Mouse (Mus musculus) liver, embryonic 11.5 days (tissue): ENCODE results near the gene Gm11037. TPM values are rescaled to one million over a fixed set of nuclear protein-coding genes. Genes with fewer than 3 reads are reported as not detected.

Source experiments
- ATAC-seq: fragments of 200-750 bp; cut with Nextera tagmentation; replicated peaks from 2 replicates; pipeline ENCODE4 v1.8.0; 2017; ENCODE audit warnings: moderate number of reproducible peaks, mild to moderate bottlenecking, moderate TSS enrichment, moderate library complexity; ENCODE audit not compliant: low FRiP score
- DNase-seq: peaks from one replicate; pipeline ENCODE4 v3.0.0-alpha.2; 2017; ENCODE audit warnings: low spot score
- H3K27ac ChIP-seq: fragments of 300-500 bp; sonication (generic); 2 replicates; pipeline ENCODE4 v1.5.1; 2014; ENCODE audit warnings: mild to moderate bottlenecking, low read depth, low read length, control low read depth
- H3K27me3 ChIP-seq: fragments of 300-500 bp; sonication (generic); replicated peaks from 2 replicates; pipeline ENCODE4 v1.6.1; 2014; ENCODE audit warnings: low read length, mixed read lengths; ENCODE audit not compliant: control insufficient read depth, insufficient read depth
- H3K36me3 ChIP-seq: fragments of 300-500 bp; sonication (generic); 2 replicates; pipeline ENCODE4 v1.6.1; 2014; ENCODE audit warnings: mild to moderate bottlenecking, low read length, moderate library complexity, mixed read lengths; ENCODE audit not compliant: control insufficient read depth, insufficient read depth
- H3K4me1 ChIP-seq: fragments of 300-500 bp; sonication (generic); replicated peaks from 2 replicates; pipeline ENCODE4 v1.6.1; 2014; ENCODE audit warnings: low read length, mixed read lengths; ENCODE audit not compliant: control insufficient read depth, insufficient read depth
- H3K4me2 ChIP-seq: fragments of 300-500 bp; sonication (generic); 2 replicates; pipeline ENCODE4 v1.6.1; 2014; ENCODE audit warnings: mild to moderate bottlenecking, control low read depth, moderate library complexity
- H3K4me3 ChIP-seq: fragments of 300-500 bp; sonication (generic); 2 replicates; pipeline ENCODE4 v1.5.1; 2014; ENCODE audit warnings: low read depth, low read length, control low read depth
- H3K9ac ChIP-seq: fragments of 300-500 bp; sonication (generic); 2 replicates; pipeline ENCODE4 v1.6.1; 2014; ENCODE audit warnings: low read depth, low read length, control low read depth
- H3K9me3 ChIP-seq: fragments of 300-500 bp; sonication (generic); 2 replicates; pipeline ENCODE4 v1.6.1; 2016; ENCODE audit warnings: low read length, inconsistent platforms, mixed read lengths; ENCODE audit not compliant: control insufficient read depth
- WGBS: fragments of 180-500 bp; shearing (Covaris S2); extraction: QIAGEN DNeasy Blood & Tissue Kit; methylation state at CpG from one replicate; pipeline ENCODE4 v1.1.7; 2014; 5-methylcytosine and 5-hydroxymethylcytosine counted together
- polyA plus RNA-seq: library from polyadenylated mRNA; unstranded; fragments of >200 nt; fragmentation: Nextera tagmentation; extraction: Ambion mirVana; gene quantifications from 2 replicates; pipeline ENCODE4 v1.2.1, GENCODE M21; 2014

Gm11037 gene
- polyA plus RNA-seq, 1 experiment from 2014 or later = not detected

DNA sequence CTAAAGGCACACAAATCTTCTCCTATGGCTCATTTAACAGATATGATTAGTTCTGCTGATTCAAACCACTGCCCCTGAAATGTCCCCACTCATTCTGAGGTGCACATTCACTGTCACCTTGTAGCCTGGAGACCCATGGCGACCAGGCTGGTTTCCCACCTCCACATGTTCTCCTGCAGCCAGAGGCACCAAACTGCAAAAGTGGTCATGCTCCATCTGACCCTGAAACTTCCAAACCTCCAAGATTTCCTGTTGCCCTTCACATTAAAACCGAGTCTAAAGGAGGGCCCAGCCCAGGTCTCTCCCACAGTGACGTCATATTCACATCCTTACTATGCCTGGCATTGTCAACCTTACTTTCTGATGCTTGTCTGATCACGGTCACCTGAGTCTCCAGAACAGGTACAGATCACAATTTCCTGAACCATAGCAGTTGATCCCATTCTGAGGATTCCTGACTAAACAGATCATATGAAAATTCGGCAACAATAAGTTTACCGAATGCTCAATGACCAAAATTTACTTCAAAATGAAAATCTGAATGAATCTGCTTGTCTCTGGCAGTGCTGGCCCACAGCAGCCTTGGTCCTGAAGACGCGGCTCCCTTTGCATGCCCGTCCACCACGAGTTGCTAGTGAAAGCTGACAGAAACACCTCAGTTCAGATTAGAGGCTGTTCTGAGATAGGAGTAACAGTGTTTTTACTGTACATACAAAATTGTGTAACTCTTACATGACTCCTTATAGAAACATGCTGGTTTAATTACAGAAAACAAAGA is 997 bp upstream of the Gm11037 start:
- Histone ChIP-seq H3K4me2 (no peak overlapping the region), H3K27me3 (no peaks in the 10 kb centered on the region), H3K4me1 (peaks cover 63% of the 10 kb centered on the region), H3K9ac (no peak overlapping the region), H3K9me3 (no peaks in the 10 kb centered on the region), H3K4me3 (no peak overlapping the region), H3K27ac (no peak overlapping the region), H3K36me3 (no peaks in the 10 kb centered on the region; the same call in 1 of the 2 replicates)
- 84% methylated on average over 10 of the region's 10 CpGs for WGBS
- no peak for ATAC-seq
- DNase-seq = no peak

DNA sequence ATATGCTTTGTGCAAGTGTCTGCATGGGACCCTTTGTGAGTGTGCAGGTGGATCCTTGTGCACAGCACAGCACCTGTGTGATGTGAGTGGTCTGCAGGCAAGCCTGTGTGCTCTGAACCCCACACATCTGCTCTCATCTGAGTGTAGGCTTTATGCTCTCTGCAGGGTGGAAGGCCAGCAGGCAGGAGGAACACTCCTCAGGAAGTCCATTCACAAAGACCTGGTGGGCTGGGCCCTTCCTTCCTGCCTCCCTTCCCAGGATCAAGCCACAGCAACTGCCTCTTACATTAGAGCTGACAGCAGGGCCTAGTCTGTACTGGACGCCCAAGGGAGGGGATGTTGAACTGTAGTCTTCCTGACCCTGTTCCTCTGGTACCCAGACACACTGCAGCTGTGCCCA is 1.1 kb downstream of the Gm11037 start:
- no peak overlapping the region for H3K4me2 ChIP-seq
- H3K27me3 ChIP-seq = no peaks in the 10 kb centered on the region
- peak overlapping the region; percentile 34 for H3K9ac ChIP-seq
- DNase-seq (peak; percentile 35), ATAC-seq (no peak)
- peaks cover 44% of the 10 kb centered on the region for H3K4me1 ChIP-seq
- H3K4me3 ChIP-seq = no peak overlapping the region
- H3K9me3 ChIP-seq = no peaks in the 10 kb centered on the region
- 41% methylated on average over 1 of the region's 1 CpGs for WGBS
- peak overlapping the region; percentile 90 for H3K27ac ChIP-seq
- peaks cover 3% of the 10 kb centered on the region; the same call in 1 of the 2 replicates for H3K36me3 ChIP-seq

GRCm38 (mm10) chr2:131134826-131135400 is 1.6 kb downstream of the Gm11037 start:
- H3K4me2 ChIP-seq = peak overlapping the region; percentile 53
- peaks cover 40% of the 10 kb centered on the region for H3K4me1 ChIP-seq
- 73% methylated on average over 8 of the region's 8 CpGs for whole genome bisulfite sequencing
- no peaks in the 10 kb centered on the region for H3K27me3 ChIP-seq
- no peaks in the 10 kb centered on the region for H3K9me3 ChIP-seq
- H3K27ac ChIP-seq = peak overlapping the region; percentile 90
- DNase-seq = peak; percentile 30
- ATAC-seq = no peak
- H3K4me3 ChIP-seq = no peak overlapping the region
- H3K36me3 ChIP-seq = peaks cover 3% of the 10 kb centered on the region; the same call in 1 of the 2 replicates
- H3K9ac ChIP-seq = peak overlapping the region; percentile 62

- H3K27me3 ChIP-seq = no peaks in the 10 kb centered on the region
- H3K36me3 ChIP-seq = peaks cover 3% of the 10 kb centered on the region; the same call in 1 of the 2 replicates
- no peaks in the 10 kb centered on the region for H3K9me3 ChIP-seq
- DNase-seq = peak; percentile 76
- peak overlapping the region; percentile 53 for H3K4me2 ChIP-seq
- peak; percentile 100 for ATAC-seq
- peak overlapping the region; percentile 2; the same call in 1 of the 2 replicates for H3K4me3 ChIP-seq
- H3K4me1 ChIP-seq = peaks cover 41% of the 10 kb centered on the region
- H3K9ac ChIP-seq = peak overlapping the region; percentile 62
- H3K27ac ChIP-seq = peak overlapping the region; percentile 90
- 11% methylated on average over 11 of the region's 11 CpGs for WGBS
Measured at GRCm38 (mm10) chr2:131135521-131136139, 2.3 kb downstream of the Gm11037 start.

DNA sequence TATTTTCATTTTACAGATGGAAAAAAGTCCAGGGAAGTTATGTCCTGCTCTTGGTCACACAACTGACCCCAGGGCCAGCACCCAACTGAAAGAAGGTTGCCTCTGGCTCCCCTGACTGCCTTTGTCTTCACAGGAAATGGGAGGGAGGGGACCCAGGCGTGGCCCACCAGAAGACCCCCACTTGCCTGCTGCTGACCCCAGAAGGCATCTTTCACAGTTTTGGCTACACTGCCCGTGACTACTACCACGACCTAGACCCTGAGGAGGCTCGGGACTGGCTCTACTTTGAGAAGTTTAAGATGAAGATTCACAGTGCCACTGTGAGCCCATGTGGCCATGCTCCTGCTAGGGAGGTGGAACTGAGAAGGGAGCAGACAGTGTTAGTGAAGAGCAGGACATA is 5.0 kb downstream of the Gm11037 start:
- H3K36me3 ChIP-seq = peaks cover 8% of the 10 kb centered on the region; the same call in 1 of the 2 replicates
- no peak overlapping the region for H3K4me2 ChIP-seq
- peaks cover 45% of the 10 kb centered on the region for H3K4me1 ChIP-seq
- DNase-seq = no peak
- H3K27me3 ChIP-seq = no peaks in the 10 kb centered on the region
- 78% methylated on average over 4 of the region's 4 CpGs for WGBS
- H3K9ac ChIP-seq = no peak overlapping the region
- no peak overlapping the region for H3K27ac ChIP-seq
- no peak for ATAC-seq
- no peak overlapping the region for H3K4me3 ChIP-seq
- no peaks in the 10 kb centered on the region for H3K9me3 ChIP-seq

DNA sequence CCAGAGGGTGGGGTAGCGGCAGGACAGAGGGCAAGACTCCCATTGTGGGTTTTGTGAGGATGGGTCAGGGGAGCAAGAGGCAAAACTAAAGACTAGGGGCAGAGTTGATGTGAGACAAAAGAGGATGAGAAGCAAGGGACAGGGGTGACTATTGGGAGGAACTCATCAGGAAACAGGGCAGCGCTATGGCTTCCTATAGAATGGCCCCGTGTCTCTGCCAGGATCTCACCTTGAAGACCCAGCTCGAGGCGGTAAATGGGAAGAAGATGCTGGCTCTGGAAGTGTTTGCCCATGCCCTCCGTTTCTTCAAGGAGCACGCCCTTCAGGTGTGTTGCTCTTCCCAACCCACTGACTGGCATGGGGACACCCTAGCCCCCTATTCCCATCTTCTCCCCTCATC is 5.5 kb downstream of the Gm11037 start:
- Histone ChIP-seq H3K27ac (no peak overlapping the region), H3K36me3 (peaks cover 10% of the 10 kb centered on the region; the same call in 1 of the 2 replicates), H3K4me3 (no peak overlapping the region), H3K4me1 (peaks cover 45% of the 10 kb centered on the region), H3K27me3 (no peaks in the 10 kb centered on the region), H3K9me3 (no peaks in the 10 kb centered on the region), H3K9ac (no peak overlapping the region), H3K4me2 (no peak overlapping the region)
- WGBS = 89% methylated on average over 7 of the region's 7 CpGs
- DNase-seq (no peak), ATAC-seq (no peak)

- H3K27ac ChIP-seq = no peak overlapping the region
- H3K9ac ChIP-seq = no peak overlapping the region
- peaks cover 13% of the 10 kb centered on the region; the same call in 1 of the 2 replicates for H3K36me3 ChIP-seq
- no peak overlapping the region for H3K4me3 ChIP-seq
- WGBS = 92% methylated on average over 5 of the region's 5 CpGs
- no peak for ATAC-seq
- no peak for DNase-seq
- peaks cover 45% of the 10 kb centered on the region for H3K4me1 ChIP-seq
- no peaks in the 10 kb centered on the region for H3K27me3 ChIP-seq
- no peak overlapping the region for H3K4me2 ChIP-seq
- no peaks in the 10 kb centered on the region for H3K9me3 ChIP-seq
Measured at GRCm38 (mm10) chr2:131139287-131139686, 6.0 kb downstream of the Gm11037 start.

DNA sequence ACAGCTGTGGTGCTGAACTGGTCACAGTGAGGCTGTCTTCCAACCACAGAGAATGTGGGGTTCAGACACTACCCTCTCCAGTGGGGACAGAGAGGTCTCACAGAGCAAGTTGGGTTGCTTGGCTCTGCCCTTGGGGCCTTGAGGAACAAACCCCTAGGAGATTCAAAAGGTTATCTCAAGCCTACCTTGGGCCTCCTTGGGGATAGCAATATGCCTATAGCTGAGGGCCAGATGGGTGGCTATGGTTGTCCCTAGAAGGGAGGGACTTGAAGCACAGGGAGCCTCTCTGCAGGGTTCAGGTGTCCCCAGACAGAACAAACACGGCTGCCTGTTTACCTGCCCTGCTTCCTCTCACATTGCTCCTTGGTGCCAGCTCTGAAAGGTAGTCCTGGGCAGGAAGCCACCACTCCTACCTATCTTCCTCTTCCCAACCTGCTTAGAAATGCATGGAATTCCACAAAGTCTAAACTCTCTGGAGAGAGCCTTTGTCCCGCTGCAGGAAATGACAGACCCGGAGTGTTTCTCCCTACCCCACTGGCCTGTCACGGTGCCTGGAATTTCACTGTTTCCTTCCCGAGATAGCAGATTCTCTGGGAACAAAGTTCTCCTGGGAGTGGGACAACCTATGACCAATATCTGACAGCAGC is 6.7 kb downstream of the Gm11037 start:
- ATAC-seq (no peak), DNase-seq (no peak)
- Histone ChIP-seq H3K27ac (peak overlapping the region; percentile 55), H3K9me3 (no peaks in the 10 kb centered on the region), H3K4me2 (no peak overlapping the region), H3K27me3 (no peaks in the 10 kb centered on the region), H3K9ac (0 out of 2 replicates have a peak overlapping the region, but pooled peaks have one; percentile 14), H3K4me3 (no peak overlapping the region), H3K4me1 (peaks cover 38% of the 10 kb centered on the region), H3K36me3 (peaks cover 20% of the 10 kb centered on the region; the same call in 1 of the 2 replicates)
- 55% methylated on average over 5 of the region's 5 CpGs for WGBS
